Comparison of ENCODE assay signal across 24 mouse cellular contexts in genomic region chr17:74990561-74990960, GRCm38 (mm10). TPM values are rescaled to one million over a fixed set of nuclear protein-coding genes. Genes with fewer than 3 reads are reported as not detected.
DNase-seq lines count a peak whose midpoint lies in the region; ATAC-seq lines count a peak whose summit lies in the region.
"Had no signal": no experiment of that assay in that cellular context is flagged by ENCODE, and none has a peak within 500 bp of the region (broad histone marks: within the 10 kb centered on the region; RNA-seq: fewer than 3 reads in every experiment).

No protein-coding gene starts in this region.

- peaks cover 9% of the 10 kb centered on the region for H3K9me3 ChIP-seq in limb, embryonic 12.5 days
- no peaks in the 10 kb centered on the region for H3K9me3 ChIP-seq in limb, embryonic 10.5 days (replicated peaks)
- H3K9me3 ChIP-seq in midbrain, embryonic 11.5 days (ENCODE audit: control insufficient read depth, low read length): no peaks in the 10 kb centered on the region
- H3K9me3 ChIP-seq in midbrain, embryonic 14.5 days (ENCODE audit: control insufficient read depth, low read length): no peaks in the 10 kb centered on the region
- peaks cover 8% of the 10 kb centered on the region for H3K9me3 ChIP-seq in limb, embryonic 13.5 days
- H3K9me3 ChIP-seq: forebrain, embryonic 13.5 days had no signal

- no peak overlapping the region for H3K9ac ChIP-seq in limb, embryonic 12.5 days (replicated peaks)
- no peak overlapping the region for H3K9ac ChIP-seq in midbrain, embryonic 11.5 days (ENCODE audit: low read length)
- H3K9ac ChIP-seq in midbrain, embryonic 14.5 days (replicated peaks; ENCODE audit: low read length): no peak overlapping the region
- no peak overlapping the region for H3K9ac ChIP-seq in limb, embryonic 13.5 days
- H3K9ac ChIP-seq: embryonic facial prominence, embryonic 12.5 days; forebrain, embryonic 13.5 days had no signal

- no peaks in the 10 kb centered on the region for H3K27me3 ChIP-seq in limb, embryonic 12.5 days
- no peaks in the 10 kb centered on the region for H3K27me3 ChIP-seq in limb, embryonic 10.5 days (ENCODE audit: low read depth, poor library complexity, severe bottlenecking)
- no peaks in the 10 kb centered on the region for H3K27me3 ChIP-seq in midbrain, embryonic 11.5 days (ENCODE audit: control insufficient read depth, insufficient read depth, low read length)
- no peaks in the 10 kb centered on the region for H3K27me3 ChIP-seq in midbrain, embryonic 14.5 days (ENCODE audit: control insufficient read depth, insufficient read depth, low read length)
- H3K27me3 ChIP-seq in limb, embryonic 13.5 days: no peaks in the 10 kb centered on the region
- H3K27me3 ChIP-seq: CH12.LX; embryonic facial prominence, embryonic 12.5 days; forebrain, embryonic 13.5 days; Patski had no signal

- DNase-seq in heart, adult 11 months: peak; percentile 78
- no peak for DNase-seq in heart, postnatal 4 days
- no peak for DNase-seq in limb, embryonic 10.5 days (ENCODE audit: low spot score)
- peak; percentile 60 for DNase-seq in midbrain, embryonic 11.5 days (ENCODE audit: low spot score, missing footprints)
- DNase-seq in midbrain, embryonic 14.5 days: no peak
- DNase-seq: adrenal gland, adult 8-10 months; adrenal gland, postnatal 14 days; adrenal gland, postnatal 36 days; B cell, adult 2 months; cerebellum, adult 11-12 months; cerebellum, adult 2 months; cerebellum, adult 9-10 months; cerebellum, postnatal 10 days; cerebellum, postnatal 25 days had no signal

- no peaks in the 10 kb centered on the region for H3K36me3 ChIP-seq in limb, embryonic 12.5 days
- H3K36me3 ChIP-seq in limb, embryonic 10.5 days: no peaks in the 10 kb centered on the region
- H3K36me3 ChIP-seq in midbrain, embryonic 11.5 days (ENCODE audit: control insufficient read depth, insufficient read depth, low read length): no peaks in the 10 kb centered on the region
- no peaks in the 10 kb centered on the region for H3K36me3 ChIP-seq in midbrain, embryonic 14.5 days (ENCODE audit: control insufficient read depth, insufficient read depth, low read length)
- no peaks in the 10 kb centered on the region for H3K36me3 ChIP-seq in limb, embryonic 13.5 days
- H3K36me3 ChIP-seq: embryonic facial prominence, embryonic 10.5 days; embryonic facial prominence, embryonic 12.5 days; G1E had no signal

- no peak overlapping the region for H3K4me2 ChIP-seq in limb, embryonic 12.5 days
- no peak overlapping the region for H3K4me2 ChIP-seq in midbrain, embryonic 11.5 days
- no peak overlapping the region for H3K4me2 ChIP-seq in midbrain, embryonic 14.5 days (ENCODE audit: low read length)
- no peak overlapping the region for H3K4me2 ChIP-seq in limb, embryonic 13.5 days (replicated peaks)
- H3K4me2 ChIP-seq: embryonic facial prominence, embryonic 12.5 days; forebrain, embryonic 13.5 days had no signal

- ATAC-seq in limb, embryonic 12.5 days (ENCODE audit: insufficient number of reproducible peaks, insufficient read depth, low FRiP score, low TSS enrichment, low read depth): no peak
- no peak for ATAC-seq in midbrain, embryonic 11.5 days (ENCODE audit: low FRiP score)
- ATAC-seq in midbrain, embryonic 14.5 days (ENCODE audit: low FRiP score, low TSS enrichment): no peak
- no peak for ATAC-seq in limb, embryonic 13.5 days (ENCODE audit: low FRiP score, low read depth)
- ATAC-seq: activated CD4-positive, CD25-positive, alpha-beta regulatory T cell, adult 4 months; CD4-positive, CD25-positive, alpha-beta regulatory T cell, adult 4 months; forebrain, embryonic 13.5 days; Patski had no signal

- H3K27ac ChIP-seq in limb, embryonic 12.5 days: peak overlapping the region; percentile 74
- H3K27ac ChIP-seq in limb, embryonic 10.5 days: no peak overlapping the region
- no peak overlapping the region for H3K27ac ChIP-seq in midbrain, embryonic 11.5 days (ENCODE audit: low read depth, low read length)
- no peak overlapping the region for H3K27ac ChIP-seq in midbrain, embryonic 14.5 days (replicated peaks; ENCODE audit: low read depth, low read length)
- peak overlapping the region; percentile 72 for H3K27ac ChIP-seq in limb, embryonic 13.5 days
- H3K27ac ChIP-seq: embryonic facial prominence, embryonic 10.5 days; embryonic facial prominence, embryonic 12.5 days; forebrain, embryonic 13.5 days had no signal

- 63% methylated on average over 3 of the region's 3 CpGs for WGBS in limb, embryonic 12.5 days
- 71% methylated on average over 3 of the region's 3 CpGs for WGBS in limb, embryonic 10.5 days
- 79% methylated on average over 3 of the region's 3 CpGs for WGBS in midbrain, embryonic 11.5 days
- WGBS in midbrain, embryonic 14.5 days: 76% methylated on average over 3 of the region's 3 CpGs
- WGBS in limb, embryonic 13.5 days: 65% methylated on average over 3 of the region's 3 CpGs

- peaks cover 57% of the 10 kb centered on the region for H3K4me1 ChIP-seq in limb, embryonic 12.5 days (replicated peaks)
- H3K4me1 ChIP-seq in limb, embryonic 10.5 days: peaks cover 42% of the 10 kb centered on the region
- H3K4me1 ChIP-seq in midbrain, embryonic 11.5 days (ENCODE audit: control insufficient read depth, insufficient read depth, low read length): peaks cover 14% of the 10 kb centered on the region; the same call in 1 of the 2 replicates
- peaks cover 14% of the 10 kb centered on the region; the same call in 1 of the 2 replicates for H3K4me1 ChIP-seq in midbrain, embryonic 14.5 days (ENCODE audit: control insufficient read depth, insufficient read depth, low read length)
- H3K4me1 ChIP-seq in limb, embryonic 13.5 days: peaks cover 53% of the 10 kb centered on the region

- H3K4me3 ChIP-seq in limb, embryonic 12.5 days (replicated peaks): no peak overlapping the region
- H3K4me3 ChIP-seq in limb, embryonic 10.5 days: no peak overlapping the region
- no peak overlapping the region for H3K4me3 ChIP-seq in midbrain, embryonic 11.5 days (ENCODE audit: low read depth, low read length)
- no peak overlapping the region for H3K4me3 ChIP-seq in midbrain, embryonic 14.5 days (replicated peaks; ENCODE audit: low read depth, low read length)
- H3K4me3 ChIP-seq in limb, embryonic 13.5 days: no peak overlapping the region
- H3K4me3 ChIP-seq: embryonic facial prominence, embryonic 10.5 days; embryonic facial prominence, embryonic 12.5 days; forebrain, embryonic 13.5 days had no signal

RNA-seq across cellular contexts. Expression of gene Ltbp1, which starts 14.8 kb away (rescaled TPM):
- 10 to 100 TPM; 63.8 to 67.0 TPM for total RNA-seq in heart, postnatal 4 days (2021)
- polyA plus RNA-seq in limb, embryonic 12.5 days (2016; fragmentation: Nextera tagmentation; extraction: Ambion mirVana): 43.8 and 52.8 TPM in 2 replicates
- 7.1 and 16.4 TPM in 2 replicates for polyA plus RNA-seq in limb, embryonic 10.5 days (2016; fragmentation: Nextera tagmentation; extraction: Ambion mirVana)
- 5.5 and 6.2 TPM in 2 replicates for polyA plus RNA-seq in midbrain, embryonic 11.5 days (2014; fragmentation: Nextera tagmentation; extraction: Ambion mirVana)
- 1.2 and 2.5 TPM in 2 replicates for polyA plus RNA-seq in midbrain, embryonic 14.5 days (2014; fragmentation: Nextera tagmentation; extraction: Ambion mirVana)
- polyA plus RNA-seq in limb, embryonic 13.5 days (2015; fragmentation: Nextera tagmentation; extraction: Ambion mirVana): 61.3 and 64.7 TPM in 2 replicates
- polyA plus RNA-seq: G1E had no signal

Comparison
In these comparisons a context has a peak if more than half of its experiments do, and no peak if none do; other contexts are left out.
1. DNase-seq: peak in heart, adult 11 months (single experiment) and midbrain, embryonic 11.5 days (single experiment); none in heart, postnatal 4 days (single experiment), limb, embryonic 10.5 days (single experiment) and midbrain, embryonic 14.5 days (single experiment).
2. H3K27ac ChIP-seq: peak in limb, embryonic 12.5 days (single experiment) and limb, embryonic 13.5 days (single experiment); none in limb, embryonic 10.5 days (single experiment), midbrain, embryonic 11.5 days (single experiment) and midbrain, embryonic 14.5 days (single experiment).